Mouse (Mus musculus) liver, postnatal 0 days (tissue): ENCODE data around the gene Ddx23.

Experiments
- CTCF ChIP-seq: sonication (generic); IDR thresholded peaks from 2 replicates; pipeline ENCODE4 v1.5.1; 2016; ENCODE audit warnings: antibody characterized with exemption, low read depth
- EP300 ChIP-seq: IDR thresholded peaks from 2 replicates; pipeline ENCODE4 v1.6.1; 2016; ENCODE audit warnings: antibody characterized with exemption, low read depth, mild to moderate bottlenecking

DNA sequence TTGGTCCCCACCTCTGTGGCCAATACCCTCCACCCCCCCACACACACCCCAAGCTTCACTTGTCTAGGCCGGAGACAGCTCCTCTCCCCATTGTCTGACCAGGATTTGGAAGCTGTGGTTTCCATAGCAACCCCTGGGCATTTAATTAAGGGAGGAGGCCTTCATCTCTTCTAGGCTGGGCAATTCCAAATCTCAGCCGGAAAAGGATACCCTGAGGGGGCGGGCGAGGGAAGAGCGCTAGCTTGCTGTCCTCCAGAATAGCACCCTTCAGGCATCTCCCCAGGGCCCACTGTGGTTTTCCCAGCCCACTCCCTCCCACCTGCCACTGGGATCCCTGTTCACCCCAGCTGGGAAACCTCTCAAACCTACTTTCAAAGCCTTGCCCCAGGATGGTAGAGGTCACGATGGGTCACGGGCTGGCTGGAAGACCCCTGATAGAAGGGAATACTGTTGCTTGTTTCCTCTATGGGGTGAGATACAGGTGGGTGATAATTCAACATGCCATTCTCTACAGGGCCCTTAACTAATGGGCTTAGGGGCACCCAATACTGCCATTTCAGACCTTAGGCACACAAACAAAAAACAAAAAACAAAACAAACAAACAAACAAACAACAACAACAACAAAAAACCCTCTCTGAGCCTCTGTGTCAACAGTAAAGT lies 28.9 kb upstream of the Ddx23 start:
- TF ChIP-seq EP300 (no peak), CTCF (no peak)
